ENCODE assay signal across 8 mouse cellular contexts in the genomic region with DNA sequence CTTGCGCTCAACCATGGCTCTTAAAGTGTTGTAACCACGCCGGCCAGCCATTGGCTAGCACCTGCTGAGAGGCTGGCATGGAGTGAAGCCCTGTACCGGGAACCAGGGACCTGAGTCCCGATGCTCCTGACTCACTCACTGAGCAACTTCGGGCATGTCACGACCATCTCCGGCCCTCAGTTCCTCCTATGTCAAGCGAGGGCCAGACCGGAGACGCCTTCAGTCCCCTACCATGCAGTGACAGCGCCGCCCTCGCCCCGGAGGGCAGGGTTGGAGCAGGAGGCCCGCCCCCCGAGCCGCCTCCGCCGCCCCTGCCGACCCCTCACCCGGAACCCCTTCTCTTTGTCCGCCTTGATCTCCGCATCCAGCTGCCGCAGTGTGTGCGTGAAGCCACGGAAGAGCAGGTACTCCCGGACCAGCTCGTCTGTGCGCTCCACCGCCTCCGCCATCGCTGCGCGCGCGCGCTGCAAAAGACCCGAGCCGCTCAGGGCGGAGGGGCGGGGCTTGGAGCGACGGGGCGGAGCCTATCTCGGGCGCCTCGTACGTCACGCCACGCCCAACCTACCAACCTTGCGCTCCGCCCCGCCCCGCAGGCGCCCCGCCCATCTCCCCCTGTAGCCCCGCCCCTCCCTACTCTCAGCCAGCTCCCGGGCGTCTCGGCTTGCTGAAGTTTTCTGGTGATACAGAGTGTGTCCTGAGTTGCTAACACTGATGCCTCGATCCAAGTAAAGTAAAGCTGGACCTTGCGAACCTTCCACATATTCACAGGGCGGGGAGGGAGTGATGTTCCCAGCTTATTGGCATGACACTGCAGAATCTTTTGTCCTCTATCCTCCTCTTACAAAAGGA. TPM values are rescaled to one million over a fixed set of nuclear protein-coding genes. Genes with fewer than 3 reads are reported as not detected.
DNase-seq lines count a peak whose midpoint lies in the region; ATAC-seq lines count a peak whose summit lies in the region.

Gene Wdr91 (minus strand): TSS at position 506 of the 849 bp plus-strand sequence.

- H3K9me3 ChIP-seq in hindbrain, embryonic 11.5 days (ENCODE audit: control insufficient read depth, low read length), result no peaks in the 10 kb centered on the region

- H3K4me1 ChIP-seq in hindbrain, embryonic 11.5 days (replicated peaks; ENCODE audit: control insufficient read depth, insufficient read depth, low read length), result no peaks in the 10 kb centered on the region

- ATAC-seq in hindbrain, embryonic 11.5 days (ENCODE audit: low FRiP score), result peak; percentile 94

- peak within 1 kb of the TSS; percentile 63 for H3K27ac ChIP-seq in hindbrain, embryonic 11.5 days (ENCODE audit: low read depth, low read length)

- WGBS in hindbrain, embryonic 11.5 days, result under 1% methylated on average over 60 of the region's 64 CpGs

- H3K9ac ChIP-seq in hindbrain, embryonic 11.5 days (ENCODE audit: low read depth, low read length), result peak within 1 kb of the TSS; percentile 52

- peak within 1 kb of the TSS; percentile 57 for H3K4me2 ChIP-seq in hindbrain, embryonic 11.5 days (replicated peaks; ENCODE audit: low read depth, low read length)

- no peaks in the 10 kb centered on the region for H3K27me3 ChIP-seq in hindbrain, embryonic 11.5 days (ENCODE audit: control insufficient read depth, insufficient read depth, low read length)

- H3K4me3 ChIP-seq in hindbrain, embryonic 11.5 days (ENCODE audit: low read depth, low read length), result peak within 1 kb of the TSS; percentile 68

- no peaks in the 10 kb centered on the region for H3K36me3 ChIP-seq in hindbrain, embryonic 11.5 days (ENCODE audit: control insufficient read depth, insufficient read depth, low read length)

- peak; percentile 92 for DNase-seq in MN1 (ENCODE audit: low spot score)
- peak; percentile 88 for DNase-seq in cerebellum, adult 9-10 months
- peak; percentile 71 to 94 for DNase-seq in frontal cortex, adult 2 months (ENCODE audit: extremely low spot score in 1 of 2, low spot score in 1 of 2)
- peak; percentile 97 for DNase-seq in hindbrain, embryonic 11.5 days (ENCODE audit: low spot score)
- DNase-seq in layer of hippocampus, postnatal 10 days (ENCODE audit: low spot score in 2 of 2), result peak; percentile 93 to 96
- DNase-seq in lung, postnatal 10 days, result peak; percentile 94
- peak; percentile 94 for DNase-seq in ovary, postnatal 36 days (ENCODE audit: low spot score)
- DNase-seq in thymus, postnatal 25 days, result peak; percentile 95

RNA-seq across cellular contexts. Expression of gene Wdr91, which starts in this region (rescaled TPM):
- polyA plus RNA-seq in frontal cortex, adult 2 months (2012; rRNA removed), result 22.8 and 26.7 TPM in 2 replicates
- polyA plus RNA-seq in hindbrain, embryonic 11.5 days (2014; fragmentation: Nextera tagmentation; extraction: Ambion mirVana), result 11.0 and 12.3 TPM in 2 replicates
- total RNA-seq in layer of hippocampus, postnatal 10 days (2021), result 10 to 100 TPM; 32.6 to 34.9 TPM

Comparison
In these comparisons a context has a peak if more than half of its experiments do, and no peak if none do; other contexts are left out.
1. Peak in every context shown above with its lines: DNase-seq, ATAC-seq, H3K4me3 ChIP-seq and H3K27ac ChIP-seq.